Mouse (Mus musculus) neural tube, embryonic 12.5 days (tissue): ENCODE measurements around the gene Timm8b. TPM values are rescaled to one million over a fixed set of nuclear protein-coding genes. Genes with fewer than 3 reads are reported as not detected.
"Not testable (repeated sequence)": the region's sequence is repeated elsewhere in the genome, so short reads cannot be mapped to it uniquely, and the experiment has no call there.

Source experiments
- ATAC-seq: fragments of 200-750 bp; cut with Nextera tagmentation; 2 replicates; pipeline ENCODE4 v1.8.0; 2017; ENCODE audit warnings: low read depth, mild to moderate bottlenecking, moderate TSS enrichment, moderate library complexity; ENCODE audit not compliant: low FRiP score
- H3K27ac ChIP-seq: fragments of 300-500 bp; sonication (generic); 2 replicates; pipeline ENCODE4 v1.5.1; 2016
- H3K27me3 ChIP-seq: fragments of 300-500 bp; sonication (generic); replicated peaks from 2 replicates; pipeline ENCODE4 v1.6.1; 2016; ENCODE audit warnings: mild to moderate bottlenecking
- H3K36me3 ChIP-seq: fragments of 300-500 bp; sonication (generic); 2 replicates; pipeline ENCODE4 v1.6.1; 2016; ENCODE audit warnings: mild to moderate bottlenecking
- H3K4me1 ChIP-seq: fragments of 300-500 bp; sonication (generic); 2 replicates; pipeline ENCODE4 v1.6.1; 2016
- H3K4me2 ChIP-seq: fragments of 300-500 bp; sonication (generic); replicated peaks from 2 replicates; pipeline ENCODE4 v1.6.1; 2016; ENCODE audit warnings: mild to moderate bottlenecking
- H3K4me3 ChIP-seq: fragments of 300-500 bp; sonication (generic); 2 replicates; pipeline ENCODE4 v1.5.1; 2016
- H3K9ac ChIP-seq: fragments of 300-500 bp; sonication (generic); 2 replicates; pipeline ENCODE4 v1.6.1; 2016; ENCODE audit warnings: mild to moderate bottlenecking
- H3K9me3 ChIP-seq: fragments of 300-500 bp; sonication (generic); 2 replicates; pipeline ENCODE4 v1.6.1; 2016; ENCODE audit warnings: mild to moderate bottlenecking
- WGBS: fragments of 180-500 bp; shearing (Covaris S2); methylation state at CpG from one replicate; pipeline ENCODE4 v1.1.7; 2016; 5-methylcytosine and 5-hydroxymethylcytosine counted together
- polyA plus RNA-seq: library from polyadenylated mRNA; unstranded; fragments of >200 nt; fragmentation: Nextera tagmentation; extraction: Ambion mirVana; gene quantifications from 2 replicates; pipeline ENCODE4 v1.2.1, GENCODE M21; 2016

The Timm8b gene
- polyA plus RNA-seq, 1 experiment from 2014 or later, result 323 TPM

DNA sequence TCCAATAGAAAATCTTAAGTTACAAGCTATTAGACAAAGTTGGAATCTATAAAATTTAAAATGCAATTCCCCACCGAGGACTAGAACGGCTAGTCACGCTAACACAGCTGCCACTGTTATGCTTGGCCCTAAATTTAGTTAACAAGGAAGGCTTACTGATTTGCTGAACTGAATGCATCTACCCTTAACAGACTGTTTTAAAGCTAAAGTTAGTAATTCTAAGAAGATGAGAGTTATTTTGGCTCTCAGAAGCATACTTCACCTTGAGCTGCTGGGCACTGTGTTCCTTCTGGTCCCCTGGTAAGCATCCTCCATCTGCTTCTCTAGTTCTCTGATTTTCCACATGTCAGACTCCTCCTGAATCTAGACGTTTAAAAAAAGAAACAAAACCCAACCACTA lies 8.4 kb downstream of the Timm8b start:
- no peak for ATAC-seq

DNA sequence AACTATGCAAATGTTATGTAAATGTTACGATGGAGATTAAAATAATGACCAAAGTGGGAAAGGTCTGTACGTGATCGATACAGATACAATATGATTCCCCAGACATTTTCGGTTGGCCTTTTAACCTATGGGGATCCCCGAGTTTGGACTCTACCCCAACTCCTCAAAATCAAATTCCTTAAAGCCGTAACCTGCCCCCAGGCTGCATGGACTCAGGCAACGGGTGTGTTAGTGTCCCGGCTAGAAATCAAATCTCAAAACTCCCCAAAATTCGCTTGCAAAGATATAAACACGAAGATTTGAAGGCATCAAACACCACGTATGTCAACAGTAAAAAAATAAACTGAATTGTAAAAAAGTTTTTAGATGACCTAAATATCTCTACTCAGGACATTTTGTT lies 12.5 kb downstream of the Timm8b start:
- H3K9ac ChIP-seq, result peak overlapping the region; percentile 95
- peak overlapping the region; percentile 86 for H3K4me2 ChIP-seq
- H3K9me3 ChIP-seq, result no peaks in the 10 kb centered on the region
- ATAC-seq, result no peak
- peak overlapping the region; percentile 99 for H3K4me3 ChIP-seq
- H3K4me1 ChIP-seq, result peaks cover 13% of the 10 kb centered on the region
- 38% methylated on average over 11 of the region's 11 CpGs for WGBS
- H3K27me3 ChIP-seq, result no peaks in the 10 kb centered on the region
- no peak overlapping the region for H3K27ac ChIP-seq
- peaks cover 32% of the 10 kb centered on the region for H3K36me3 ChIP-seq

More for the DNA sequence above, 8.4 kb downstream of the Timm8b start:
- Histone ChIP-seq H3K9me3 (no peaks in the 10 kb centered on the region), H3K36me3 (peaks cover 65% of the 10 kb centered on the region), H3K4me1 (peaks cover 10% of the 10 kb centered on the region), H3K9ac (no peak overlapping the region), H3K27me3 (no peaks in the 10 kb centered on the region), H3K4me2 (no peak overlapping the region), H3K27ac (no peak overlapping the region), H3K4me3 (no peak overlapping the region)
- 86% methylated on average over 4 of the region's 4 CpGs for WGBS

DNA sequence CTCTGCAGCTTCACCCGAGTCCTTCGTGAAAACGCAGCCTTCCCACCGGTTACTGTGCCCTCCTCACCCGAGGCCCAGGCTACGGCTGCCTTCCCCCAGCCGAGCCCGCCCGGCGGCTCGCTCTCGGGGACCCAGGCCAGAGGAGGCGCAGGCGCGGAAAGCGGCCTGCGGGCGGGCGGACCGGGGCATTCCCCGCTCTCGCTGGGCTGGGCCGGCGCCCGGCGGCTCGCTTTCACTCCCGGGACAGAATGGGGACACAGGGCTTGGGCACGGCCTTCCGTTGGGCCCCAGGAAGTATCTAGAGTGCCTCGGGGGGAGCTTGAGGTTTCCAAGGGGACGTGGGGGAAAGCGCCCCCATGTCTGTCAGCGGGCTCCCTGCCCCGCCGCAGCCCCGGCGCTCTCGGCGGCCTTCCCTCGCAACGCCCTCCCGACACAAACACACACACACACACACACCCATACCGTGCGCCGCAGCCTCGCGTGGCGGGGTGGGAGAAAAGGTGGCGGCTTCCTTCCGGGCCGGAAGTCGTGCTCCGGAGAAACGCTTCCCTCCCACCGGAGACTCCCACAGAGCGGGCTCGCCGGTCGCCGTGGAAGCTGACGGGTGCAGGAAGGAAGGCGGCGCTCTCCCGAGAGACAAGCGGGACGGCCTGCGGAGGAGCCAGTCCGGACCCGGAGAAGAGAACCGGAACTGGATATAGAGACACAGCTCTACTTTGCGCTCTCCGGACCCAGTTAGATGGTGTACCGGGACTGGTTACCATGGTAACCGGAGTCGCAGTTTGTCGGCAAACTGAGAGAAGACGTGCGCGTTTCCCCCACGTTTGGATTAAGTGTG lies 13.3 kb downstream of the Timm8b start, which contains the start of the genes Pih1d2 and Nkapd1:
Pih1d2 (plus strand) TSS at position 556 of the 838 bp plus-strand sequence.
Nkapd1 (minus strand) TSS at position 699 of the 838 bp plus-strand sequence.
- Histone ChIP-seq H3K9ac (peak within 1 kb of the TSS; percentile 95), H3K4me1 (peaks cover 13% of the 10 kb centered on the region), H3K4me3 (peak within 1 kb of the TSS; percentile 99), H3K36me3 (peaks cover 30% of the 10 kb centered on the region), H3K27me3 (no peaks in the 10 kb centered on the region), H3K27ac (peak within 1 kb of the TSS; percentile 85), H3K9me3 (no peaks in the 10 kb centered on the region), H3K4me2 (peak within 1 kb of the TSS; percentile 86)
- peak; percentile 95 for ATAC-seq
- WGBS, result under 1% methylated on average over 81 of the region's 81 CpGs

DNA sequence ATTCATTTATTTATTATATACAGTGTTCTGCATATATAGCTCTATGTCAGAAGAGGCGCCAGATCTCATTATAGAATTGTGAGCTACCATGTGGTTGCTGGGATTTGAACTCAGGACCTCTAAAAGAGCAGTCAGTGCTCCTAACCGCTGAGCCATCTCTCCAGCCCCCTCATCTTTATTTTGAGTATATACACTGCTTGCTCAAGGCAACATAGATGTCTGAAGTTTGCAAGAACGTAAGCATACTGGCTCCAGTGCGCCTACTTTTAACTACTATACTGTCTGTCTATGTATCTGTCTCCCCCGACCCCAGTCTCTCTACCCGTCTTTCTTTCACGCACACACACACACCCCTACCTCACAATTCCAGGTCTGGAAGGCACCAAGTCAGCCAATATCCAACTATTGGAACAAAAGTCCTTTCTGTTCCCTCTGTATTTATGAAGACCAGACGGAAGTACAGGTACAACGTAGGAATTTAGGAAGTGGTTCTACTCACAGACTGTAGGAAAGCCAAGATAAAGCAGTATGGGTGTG lies 14.2 kb downstream of the Timm8b start:
- WGBS, result 65% methylated on average over 9 of the region's 9 CpGs
- H3K4me3 ChIP-seq, result peak overlapping the region; percentile 99; the same call in 1 of the 2 replicates
- H3K9ac ChIP-seq, result no peak overlapping the region
- no peaks in the 10 kb centered on the region for H3K27me3 ChIP-seq
- peak overlapping the region; percentile 86 for H3K4me2 ChIP-seq
- H3K36me3 ChIP-seq, result peaks cover 22% of the 10 kb centered on the region
- no peaks in the 10 kb centered on the region for H3K9me3 ChIP-seq
- H3K4me1 ChIP-seq, result peaks cover 13% of the 10 kb centered on the region
- no peak for ATAC-seq
- no peak overlapping the region for H3K27ac ChIP-seq

DNA sequence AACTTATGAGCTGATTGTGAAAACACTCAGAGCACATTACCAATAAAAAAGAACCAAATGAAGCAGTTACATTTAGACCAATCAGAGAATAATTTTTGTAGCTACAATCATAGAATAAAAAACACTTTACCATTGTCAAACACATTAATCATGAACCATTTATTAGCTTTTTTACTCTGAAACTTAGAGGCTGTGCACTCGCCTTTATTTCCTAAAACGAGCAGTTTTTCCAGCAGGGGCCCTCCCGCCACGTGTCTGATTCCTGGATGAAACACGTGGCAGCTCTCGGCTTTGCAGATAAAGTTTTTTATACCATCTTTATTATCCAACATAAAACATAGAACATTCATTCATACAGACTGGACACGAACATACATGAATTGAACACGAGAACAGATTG lies 27.2 kb downstream of the Timm8b start:
- not testable (repeated sequence) for H3K27me3 ChIP-seq, ATAC-seq, H3K4me1 ChIP-seq, H3K4me2 ChIP-seq, H3K9ac ChIP-seq, H3K4me3 ChIP-seq, H3K9me3 ChIP-seq, H3K27ac ChIP-seq
- H3K36me3 ChIP-seq, result peaks cover 27% of the 10 kb centered on the region
- 91% methylated on average over 6 of the region's 8 CpGs for WGBS

DNA sequence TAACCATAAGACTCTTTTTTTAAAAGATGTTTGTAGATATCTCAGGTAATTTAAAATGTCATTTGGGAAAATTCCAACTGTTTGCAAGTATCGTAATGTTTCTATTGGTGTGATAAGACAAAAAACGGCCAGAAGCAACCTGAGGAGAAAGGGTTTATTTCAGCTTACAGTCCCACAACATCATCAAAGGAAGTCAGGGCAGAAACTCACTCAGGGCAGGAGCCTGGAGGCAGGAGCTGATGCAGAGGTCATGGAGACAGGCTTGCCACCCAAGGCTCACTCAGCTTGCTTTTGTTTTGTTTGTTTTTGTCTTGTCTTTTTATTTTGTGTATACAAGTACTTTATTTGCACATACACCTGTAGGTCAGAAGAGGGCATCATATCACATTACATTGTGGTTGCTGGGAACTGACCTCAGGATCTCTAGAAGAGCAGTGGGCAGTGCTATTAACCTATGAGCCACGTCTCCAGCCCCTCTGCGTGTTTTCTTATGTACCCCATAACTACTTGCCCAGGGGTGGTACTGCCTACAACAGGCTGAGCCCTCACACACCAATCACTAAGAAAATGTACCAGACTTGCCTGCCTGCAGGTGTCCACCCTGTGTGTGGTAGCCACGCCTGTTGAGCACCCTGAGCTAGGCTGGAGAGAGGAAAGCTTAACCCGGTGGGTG lies 28.4 kb downstream of the Timm8b start:
- H3K4me2 ChIP-seq, result no peak overlapping the region
- no peak overlapping the region for H3K9ac ChIP-seq
- no peak overlapping the region for H3K4me3 ChIP-seq
- peaks cover 35% of the 10 kb centered on the region for H3K36me3 ChIP-seq
- no peaks in the 10 kb centered on the region for H3K9me3 ChIP-seq
- ATAC-seq, result no peak
- H3K27ac ChIP-seq, result no peak overlapping the region
- no peaks in the 10 kb centered on the region for H3K4me1 ChIP-seq
- WGBS, result 92% methylated on average over 6 of the region's 6 CpGs
- H3K27me3 ChIP-seq, result no peaks in the 10 kb centered on the region

DNA sequence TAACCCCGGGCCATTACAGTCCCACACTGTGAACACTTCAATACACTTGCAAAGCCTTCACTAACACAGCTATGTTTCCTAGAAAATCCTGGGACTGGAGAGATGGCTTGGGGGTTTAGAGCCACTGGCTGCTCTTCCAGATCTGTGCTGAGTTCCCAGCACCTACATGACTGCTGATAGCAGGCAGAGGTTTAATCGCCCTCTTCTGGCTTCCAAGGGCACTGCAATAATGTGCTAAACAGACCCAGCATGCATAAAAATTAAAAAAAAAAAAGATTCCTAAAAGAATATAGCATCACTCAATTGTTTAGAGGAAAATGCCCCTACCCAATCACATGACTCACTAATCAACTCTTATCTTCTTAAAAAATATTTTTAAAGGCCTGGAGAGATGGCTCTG lies 29.3 kb downstream of the Timm8b start:
- H3K4me1 ChIP-seq, result no peaks in the 10 kb centered on the region
- no peaks in the 10 kb centered on the region for H3K27me3 ChIP-seq
- H3K4me2 ChIP-seq, result no peak overlapping the region
- no peak overlapping the region for H3K27ac ChIP-seq
- H3K9me3 ChIP-seq, result no peaks in the 10 kb centered on the region
- 67% methylated on average over 2 of the region's 2 CpGs for WGBS
- no peak overlapping the region for H3K9ac ChIP-seq
- ATAC-seq, result no peak
- peaks cover 37% of the 10 kb centered on the region for H3K36me3 ChIP-seq
- no peak overlapping the region for H3K4me3 ChIP-seq

DNA sequence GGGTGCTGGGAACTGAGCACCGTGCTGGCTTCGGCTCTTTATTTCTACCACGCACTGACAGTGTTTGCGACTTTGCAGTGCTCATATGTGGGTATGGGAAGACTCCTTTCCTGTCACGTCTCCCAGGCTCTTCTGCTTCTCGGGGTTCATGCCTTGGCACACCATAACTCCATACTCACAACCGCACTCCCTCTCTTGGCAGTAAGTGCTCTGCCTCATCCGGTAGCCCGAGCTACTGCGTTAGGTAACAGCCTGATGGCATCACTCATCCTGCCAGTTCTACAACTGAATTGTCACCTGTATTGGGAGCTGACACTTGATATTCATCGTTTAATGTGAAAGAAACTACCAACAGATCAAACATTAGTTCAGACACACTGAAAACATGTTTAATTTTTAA lies 30.6 kb downstream of the Timm8b start:
- Histone ChIP-seq H3K4me2 (no peak overlapping the region), H3K9me3 (no peaks in the 10 kb centered on the region), H3K9ac (no peak overlapping the region), H3K27me3 (no peaks in the 10 kb centered on the region), H3K4me1 (no peaks in the 10 kb centered on the region), H3K4me3 (no peak overlapping the region), H3K27ac (no peak overlapping the region), H3K36me3 (peaks cover 45% of the 10 kb centered on the region)
- WGBS, result 94% methylated on average over 11 of the region's 11 CpGs
- ATAC-seq, result no peak

DNA sequence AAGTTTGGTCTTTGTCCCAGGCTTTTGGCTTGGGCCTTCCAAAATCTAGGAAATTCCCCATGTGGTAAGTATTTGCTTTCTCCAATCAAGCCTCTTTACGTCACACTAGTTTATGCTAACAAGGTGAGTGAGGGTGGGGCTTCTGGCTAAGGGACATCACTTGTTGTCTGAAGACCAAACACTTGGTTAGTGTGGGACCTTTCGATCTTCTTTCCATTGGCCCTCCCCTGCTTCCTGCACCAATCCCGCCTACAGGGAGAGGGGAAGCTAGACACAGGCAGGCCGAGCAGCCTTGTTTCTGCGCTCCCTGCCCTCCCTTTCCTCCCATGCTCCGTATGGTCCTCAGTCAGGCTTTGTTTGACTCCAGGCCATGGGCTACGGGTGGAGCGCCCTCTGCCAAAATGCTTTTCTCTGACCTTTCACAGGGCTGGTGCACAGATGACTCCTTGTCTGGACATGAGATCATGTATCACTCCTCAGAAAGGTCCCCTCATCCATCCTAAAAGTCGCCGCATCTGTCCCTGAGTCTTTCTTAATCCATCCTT lies 43.2 kb downstream of the Timm8b start:
- no peak overlapping the region for H3K9ac ChIP-seq
- H3K27ac ChIP-seq, result no peak overlapping the region
- H3K36me3 ChIP-seq, result peaks cover 87% of the 10 kb centered on the region
- no peaks in the 10 kb centered on the region for H3K9me3 ChIP-seq
- no peak for ATAC-seq
- WGBS, result 81% methylated on average over 10 of the region's 10 CpGs
- H3K4me1 ChIP-seq, result no peaks in the 10 kb centered on the region
- no peak overlapping the region for H3K4me2 ChIP-seq
- no peak overlapping the region for H3K4me3 ChIP-seq
- H3K27me3 ChIP-seq, result no peaks in the 10 kb centered on the region

DNA sequence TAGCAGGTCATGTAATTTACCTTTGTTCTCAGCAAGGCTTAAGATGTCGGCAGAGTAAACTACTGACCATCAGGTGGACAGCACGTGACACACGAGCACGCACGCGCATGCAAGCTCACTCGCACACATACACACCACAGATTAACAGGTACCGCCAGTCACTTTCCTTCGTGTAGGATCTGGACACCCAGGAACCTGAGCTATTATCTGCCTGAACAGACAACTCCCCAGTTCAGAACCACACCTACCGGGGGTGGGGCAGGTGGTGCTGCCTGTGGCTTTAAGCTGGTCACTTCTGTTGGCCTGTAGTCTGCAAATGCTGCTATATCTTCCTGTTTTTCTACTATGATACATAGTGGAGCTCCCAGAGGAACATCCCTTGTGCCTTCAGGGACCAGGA lies 46.8 kb downstream of the Timm8b start:
- no peak overlapping the region for H3K4me3 ChIP-seq
- H3K36me3 ChIP-seq, result peaks cover 89% of the 10 kb centered on the region
- no peak overlapping the region for H3K27ac ChIP-seq
- no peak overlapping the region for H3K4me2 ChIP-seq
- ATAC-seq, result no peak
- 95% methylated on average over 10 of the region's 10 CpGs for WGBS
- no peaks in the 10 kb centered on the region for H3K27me3 ChIP-seq
- H3K9ac ChIP-seq, result no peak overlapping the region
- no peaks in the 10 kb centered on the region for H3K4me1 ChIP-seq
- H3K9me3 ChIP-seq, result no peaks in the 10 kb centered on the region
